Mouse (Mus musculus): ENCODE measurements at regions not wholly inside any gene's neighbourhood (a gene's known extent, or its start where the extent isn't known, plus 50 kb on each side); places are given as distances from the start of the nearest gene placed in this dataset.

GRCm38 (mm10) chr17:84082571-84082970 lies 105.2 kb downstream of the Zfp36l2 start:
- DNase-seq (ENCODE audit: low spot score in 2 of 2) = no peak
- intact Hi-C loops (cut with DNase I) = no loop called here

- peak; percentile 57 to 61 for DNase-seq (ENCODE audit: low spot score in 2 of 2)
- intact Hi-C loops (cut with DNase I) = no loop called here
Measured at GRCm38 (mm10) chr17:84081751-84082352, 105.9 kb downstream of the Zfp36l2 start.

GRCm38 (mm10) chr17:84075081-84075938 lies 112.4 kb downstream of the Zfp36l2 start:
- no peak for DNase-seq (ENCODE audit: low spot score in 2 of 2)
- intact Hi-C loops (cut with DNase I) = no loop called here

- intact Hi-C loops (cut with DNase I) = no loop called here
- no peak for DNase-seq (ENCODE audit: low spot score in 2 of 2)
Measured at GRCm38 (mm10) chr17:84074000-84074782, 113.6 kb downstream of the Zfp36l2 start.

GRCm38 (mm10) chr17:84072426-84073030 lies 115.2 kb downstream of the Zfp36l2 start:
- intact Hi-C loops (cut with DNase I) = no loop called here
- no peak for DNase-seq (ENCODE audit: low spot score in 2 of 2)

- intact Hi-C loops (cut with DNase I) = no loop called here
- DNase-seq (ENCODE audit: low spot score in 2 of 2) = no peak
Measured at GRCm38 (mm10) chr17:84071855-84072254, 115.9 kb downstream of the Zfp36l2 start.

GRCm38 (mm10) chr17:84070596-84070995 lies 117.2 kb downstream of the Zfp36l2 start:
- no peak for DNase-seq (ENCODE audit: low spot score in 2 of 2)
- intact Hi-C loops (cut with DNase I) = no loop called here

- intact Hi-C loops (cut with DNase I) = no loop called here
- DNase-seq (ENCODE audit: low spot score in 2 of 2) = no peak
Measured at GRCm38 (mm10) chr17:84067102-84067501, 120.6 kb downstream of the Zfp36l2 start.

GRCm38 (mm10) chr17:84063791-84064190 lies 124.0 kb downstream of the Zfp36l2 start:
- intact Hi-C loops (cut with DNase I) = no loop called here
- DNase-seq (ENCODE audit: low spot score in 2 of 2) = no peak

- intact Hi-C loops (cut with DNase I) = no loop called here
- DNase-seq (ENCODE audit: low spot score in 2 of 2) = peak in 1 of 2 experiments; percentile 43
Measured at GRCm38 (mm10) chr17:84061621-84062020, 126.1 kb downstream of the Zfp36l2 start.

GRCm38 (mm10) chr17:84056469-84056868 lies 131.3 kb downstream of the Zfp36l2 start:
- DNase-seq (ENCODE audit: low spot score in 2 of 2) = no peak
- intact Hi-C loops (cut with DNase I) = no loop called here

GRCm38 (mm10) chr17:84052437-84052836 lies 135.3 kb downstream of the Zfp36l2 start:
- no peak for DNase-seq (ENCODE audit: low spot score in 2 of 2)
- intact Hi-C loops (cut with DNase I) = no loop called here

GRCm38 (mm10) chr17:84051212-84051611 lies 136.5 kb downstream of the Zfp36l2 start:
- intact Hi-C loops (cut with DNase I) = no loop called here

GRCm38 (mm10) chr17:84048533-84048932 lies 139.2 kb downstream of the Zfp36l2 start:
- intact Hi-C loops (cut with DNase I) = no loop called here

More at GRCm38 (mm10) chr17:84051212-84051611, 136.5 kb downstream of the Zfp36l2 start:
- DNase-seq (ENCODE audit: low spot score in 2 of 2) = no peak

GRCm38 (mm10) chr17:84047520-84047919 lies 140.2 kb downstream of the Zfp36l2 start:
- intact Hi-C loops (cut with DNase I) = no loop called here
- DNase-seq (ENCODE audit: low spot score in 2 of 2) = no peak

More at GRCm38 (mm10) chr17:84048533-84048932, 139.2 kb downstream of the Zfp36l2 start:
- no peak for DNase-seq (ENCODE audit: low spot score in 2 of 2)

GRCm38 (mm10) chr17:84045812-84046211 lies 141.9 kb downstream of the Zfp36l2 start:
- DNase-seq (ENCODE audit: low spot score in 2 of 2) = no peak
- intact Hi-C loops (cut with DNase I) = no loop called here

GRCm38 (mm10) chr17:84044472-84044936 lies 143.2 kb downstream of the Zfp36l2 start:
- intact Hi-C loops (cut with DNase I) = no loop called here
- no peak for DNase-seq (ENCODE audit: low spot score in 2 of 2)

- no peak for DNase-seq (ENCODE audit: low spot score in 2 of 2)
- intact Hi-C loops (cut with DNase I) = no loop called here
Measured at GRCm38 (mm10) chr17:84043102-84043501, 144.6 kb downstream of the Zfp36l2 start.

- DNase-seq (ENCODE audit: low spot score in 2 of 2) = no peak
- intact Hi-C loops (cut with DNase I) = no loop called here
Measured at GRCm38 (mm10) chr17:84039444-84039843, 148.3 kb downstream of the Zfp36l2 start.

All from left cerebral cortex, postnatal 14 days (tissue).